Mouse (Mus musculus): Measurements from ENCODE around the gene Rln1.

GRCm38 (mm10) chr19:29370112-29370511, 35.6 kb upstream of the Rln1 start:
- TF ChIP-seq CTCF (IDR thresholded peaks at IDR 0.05; ENCODE audit: low read depth, low read length): no peak
- TF ChIP-seq POLR2AphosphoS5 (IDR thresholded peaks at IDR 0.05; ENCODE audit: insufficient replicate concordance, low read depth, low read length): no peak
- TF ChIP-seq GATA1 (IDR thresholded peaks at IDR 0.05; ENCODE audit: borderline replicate concordance, low read length): no peak
- no peak for TF ChIP-seq TAL1 (conservative IDR thresholded peaks at IDR 0.05; ENCODE audit: low read depth, low read length)
- TF ChIP-seq GATA2 (IDR thresholded peaks at IDR 0.05; ENCODE audit: borderline replicate concordance, low read depth, low read length): no peak

All from G1E (cell line).